Mouse (Mus musculus): Measurements from ENCODE around the gene Hpse2.

DNA sequence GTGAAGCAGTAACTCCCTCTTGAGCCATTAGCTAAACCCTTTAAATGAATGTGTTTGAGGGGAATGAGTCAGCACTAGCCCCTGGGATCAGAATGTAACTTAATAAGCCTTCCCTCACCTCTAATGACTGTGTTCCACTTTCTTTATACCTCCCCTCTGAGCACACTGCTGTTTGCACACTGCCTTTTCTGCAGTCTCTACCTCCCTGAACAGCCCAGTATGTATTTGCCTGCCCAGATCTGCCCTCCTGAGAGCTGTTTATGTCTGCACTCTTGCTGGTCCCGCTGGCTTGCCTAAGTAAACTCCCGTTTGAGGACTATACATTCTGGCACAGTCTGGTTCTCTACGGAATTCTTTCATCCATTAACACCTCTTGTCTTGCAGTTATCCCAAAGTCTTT is 525.1 kb downstream of the Hpse2 start:
- TF ChIP-seq CTCF (IDR thresholded peaks at IDR 0.05; ENCODE audit: borderline replicate concordance, control insufficient read depth, extremely low read depth, insufficient read depth, low read length, poor library complexity) (no peak), POLR2A (IDR thresholded peaks at IDR 0.05; ENCODE audit: control insufficient read depth, extremely low read depth, insufficient read depth, low read length, poor library complexity) (no peak)

Measured in thymus, adult 2 months (tissue).